Mouse (Mus musculus) left cerebral cortex, postnatal 4 days (tissue): ENCODE results near the gene Cep41. TPM values are rescaled to one million over a fixed set of nuclear protein-coding genes. Genes with fewer than 3 reads are reported as not detected.

ENCODE experiments used
- DNase-seq: peaks from one replicate; pipeline ENCODE4 v3.0.0-alpha.2; 2022
- intact Hi-C: fragments of 180-260 bp; cut with DNase I; formaldehyde crosslinking; loops from one replicate; pipeline ENCODE4 v1.15.1; 2025
- total RNA-seq, 2 experiments: library from RNA; stranded (reverse); gene quantifications; 2 replicates each; pipeline ENCODE4 v1.2.3; 2021

Gene Cep41
- total RNA-seq: 10 to 100 TPM in 1 of 2 experiments, 1 to 10 TPM in 1; 7.4 to 10.9 TPM

DNA sequence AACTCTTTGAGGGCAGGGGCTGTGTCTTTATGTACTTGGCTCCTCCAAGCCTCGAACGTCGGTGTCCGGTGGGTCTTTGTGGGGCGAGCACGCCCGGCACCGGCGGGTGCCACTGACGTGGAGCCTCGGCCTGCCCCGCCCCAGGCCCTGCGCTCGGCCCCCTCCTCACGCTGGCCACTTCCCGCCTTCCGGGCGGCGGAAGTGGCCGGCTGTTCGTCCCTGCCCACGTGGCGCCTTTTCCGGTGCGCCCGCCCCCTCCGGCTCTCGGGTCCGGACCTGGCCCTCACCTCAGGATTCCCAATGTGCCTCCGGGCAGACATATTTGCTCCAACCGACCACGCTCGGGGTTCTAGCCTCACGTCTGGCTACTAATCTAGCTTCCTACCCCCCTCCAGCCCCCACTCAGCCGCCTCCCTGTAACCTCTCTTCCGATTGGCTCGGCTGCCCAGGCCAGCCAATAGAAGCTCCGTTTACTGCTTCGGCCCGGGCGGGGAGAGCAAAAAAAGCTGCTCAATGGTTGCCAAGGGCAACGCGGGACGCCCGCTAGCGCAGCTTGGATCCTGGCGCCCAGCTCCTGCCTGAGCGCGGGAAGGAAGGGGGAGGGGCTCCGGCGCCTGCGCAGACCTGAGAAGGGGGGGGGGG is at the start of gene Cep41:
Gene Cep41 (minus strand): TSS at position 400 of the 642 bp plus-strand sequence.
- DNase-seq: peak; percentile 98
- intact Hi-C loops: no loop called here

DNA sequence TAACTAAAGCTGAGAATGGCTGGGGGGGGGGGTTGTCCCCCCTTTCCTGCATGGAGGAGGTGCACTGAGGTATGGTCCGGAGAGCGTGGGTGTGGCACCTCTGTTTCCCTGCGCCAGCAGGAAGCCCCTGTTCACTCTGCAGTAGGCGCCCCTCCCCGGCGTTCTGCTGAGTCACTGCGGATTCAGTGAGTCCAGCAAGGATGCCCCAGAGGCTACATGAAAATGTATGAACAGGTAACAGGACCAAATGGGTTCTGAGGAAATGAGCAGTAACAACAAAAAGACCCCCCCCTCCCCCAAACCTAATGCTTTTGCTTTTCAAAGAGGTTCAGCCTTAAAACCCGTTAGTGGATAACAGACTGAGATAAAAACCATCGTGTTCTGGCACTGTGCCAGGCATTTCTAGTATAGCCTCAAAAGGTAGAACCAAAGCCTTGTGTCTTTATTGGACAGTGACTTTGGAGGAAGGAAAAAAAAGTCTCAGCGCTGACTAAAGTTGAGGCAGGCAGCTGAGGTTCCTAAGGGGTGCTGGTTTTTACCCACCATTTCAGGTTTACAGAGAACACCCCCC is 45.7 kb upstream of the Cep41 start:
- DNase-seq: peak; percentile 35
- intact Hi-C loops: no loop called here

DNA sequence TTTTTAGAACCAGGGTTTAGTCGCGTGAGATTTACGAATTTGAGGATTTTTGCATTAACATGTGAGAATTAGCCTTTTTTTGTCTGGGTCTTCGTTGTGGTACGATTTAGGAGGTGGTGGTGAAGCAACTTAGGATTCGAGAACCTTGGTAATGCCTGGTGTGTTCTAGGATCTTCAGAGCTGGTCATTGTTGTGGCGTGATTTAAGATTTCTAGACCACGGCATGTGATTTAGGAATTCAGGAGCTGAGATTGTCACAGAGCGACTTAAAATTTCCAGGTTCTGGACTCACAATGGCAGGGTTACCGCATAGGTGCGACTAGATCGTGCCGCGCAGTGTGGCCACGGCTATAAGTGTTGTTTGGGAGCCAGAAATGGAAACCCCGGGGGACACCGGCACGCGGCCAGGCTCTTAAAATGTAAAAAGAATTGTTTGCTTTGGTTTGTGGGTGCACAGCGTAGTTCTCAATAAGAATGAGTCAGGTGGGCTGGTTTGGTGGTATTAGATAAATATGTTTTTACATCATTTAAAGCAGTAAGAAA is 45.0 kb upstream of the Cep41 start:
- DNase-seq: no peak
- intact Hi-C loops: no loop called here

DNA sequence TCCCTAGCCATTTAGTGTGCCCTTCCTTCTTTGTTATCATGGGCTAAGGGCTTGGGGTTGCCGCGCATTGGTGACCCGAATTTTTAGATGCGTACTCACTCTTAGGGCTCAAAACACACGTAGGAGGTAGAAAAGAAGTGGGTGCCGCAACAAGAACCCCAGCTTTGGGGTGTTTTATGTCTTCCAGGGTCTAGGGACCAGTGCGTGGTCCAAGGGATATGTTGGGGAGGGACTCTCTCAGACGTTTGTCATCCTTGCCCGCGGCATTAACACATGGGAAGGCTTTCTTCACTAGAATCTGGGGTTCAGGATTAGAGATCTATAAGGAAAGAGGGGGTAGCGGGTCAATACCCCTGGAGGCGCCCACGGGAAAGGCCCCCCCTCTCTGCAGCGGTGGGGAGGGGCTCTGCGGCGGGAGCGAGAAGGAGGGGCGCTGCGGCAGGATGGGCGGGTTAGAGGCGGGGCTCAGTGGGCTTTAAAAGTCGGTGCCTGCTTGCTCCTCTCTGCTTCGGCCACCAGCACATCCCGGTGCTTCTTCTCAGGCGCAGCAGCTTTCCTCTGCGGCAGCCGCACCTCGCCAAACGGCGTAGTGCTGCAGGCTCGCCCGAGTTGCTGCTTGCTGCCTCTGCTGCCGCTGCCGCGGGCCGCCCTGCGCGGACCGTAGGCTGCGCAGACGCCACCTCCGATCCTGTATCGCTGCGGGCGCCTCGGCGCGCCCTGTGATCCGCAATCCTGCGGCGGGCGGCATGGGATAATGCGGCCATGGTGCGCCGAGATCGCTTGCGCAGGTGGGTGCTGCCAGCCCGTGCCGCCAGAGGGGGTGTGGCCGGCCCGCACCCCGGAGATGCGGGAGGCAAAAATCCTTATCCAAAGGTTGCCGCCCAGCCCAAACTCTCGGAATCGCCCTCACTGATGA is 44.3 kb upstream of the Cep41 start:
- intact Hi-C loops: no loop called here
- peak; percentile 84 for DNase-seq

DNA sequence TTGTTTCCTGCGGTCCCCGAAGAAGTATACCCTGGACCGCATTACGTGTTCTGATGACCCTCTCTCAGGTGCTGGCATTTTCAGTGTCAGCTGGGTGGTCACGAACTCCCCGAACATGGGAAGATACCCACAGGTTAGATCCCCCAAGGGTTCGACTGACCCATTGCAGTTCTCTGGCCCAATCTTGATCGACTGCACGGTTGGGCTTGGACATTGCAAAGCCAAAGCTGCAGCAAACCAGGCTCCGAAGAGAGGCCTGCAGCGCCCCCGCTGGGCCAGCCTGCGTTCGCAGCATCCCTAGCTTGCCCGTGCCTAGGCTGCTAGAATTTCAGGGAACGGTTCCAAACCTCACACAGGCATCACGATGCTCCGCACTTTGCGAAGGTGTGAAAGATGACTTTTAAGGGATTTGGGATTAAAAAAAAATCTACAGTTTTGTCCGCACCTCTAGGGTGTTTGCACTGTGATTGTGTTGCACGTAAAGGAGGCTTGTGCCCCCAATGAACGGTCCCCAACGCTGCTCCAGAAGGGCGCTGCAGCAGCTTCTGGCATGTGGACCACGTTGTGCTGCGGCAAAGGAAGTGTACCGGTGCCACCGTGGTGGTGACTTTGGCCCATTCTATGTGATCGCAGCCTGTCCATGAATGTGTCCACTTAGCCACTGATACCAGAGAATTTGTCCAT is 43.5 kb upstream of the Cep41 start:
- intact Hi-C loops: no loop called here
- DNase-seq: peak; percentile 85

DNA sequence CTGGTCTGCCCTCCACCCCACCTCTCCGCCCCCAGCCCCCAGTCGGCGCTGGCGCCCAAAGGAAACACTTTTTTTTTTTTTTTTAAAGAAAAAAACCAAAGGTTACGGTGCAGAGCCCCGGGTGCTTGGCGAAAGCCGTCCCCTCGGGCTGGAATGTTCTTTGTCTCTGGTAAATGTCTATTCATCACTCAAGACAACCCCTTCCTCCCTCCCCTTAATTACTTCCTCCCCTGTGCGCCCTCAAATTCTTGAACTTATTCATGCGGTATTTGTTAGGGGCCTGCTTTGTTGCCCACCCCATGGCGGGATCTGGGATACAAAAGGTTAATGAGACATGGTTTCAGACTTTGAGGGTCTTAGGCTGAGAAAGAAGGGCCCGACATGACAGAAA is 42.8 kb upstream of the Cep41 start:
- DNase-seq: no peak
- intact Hi-C loops: no loop called here

DNA sequence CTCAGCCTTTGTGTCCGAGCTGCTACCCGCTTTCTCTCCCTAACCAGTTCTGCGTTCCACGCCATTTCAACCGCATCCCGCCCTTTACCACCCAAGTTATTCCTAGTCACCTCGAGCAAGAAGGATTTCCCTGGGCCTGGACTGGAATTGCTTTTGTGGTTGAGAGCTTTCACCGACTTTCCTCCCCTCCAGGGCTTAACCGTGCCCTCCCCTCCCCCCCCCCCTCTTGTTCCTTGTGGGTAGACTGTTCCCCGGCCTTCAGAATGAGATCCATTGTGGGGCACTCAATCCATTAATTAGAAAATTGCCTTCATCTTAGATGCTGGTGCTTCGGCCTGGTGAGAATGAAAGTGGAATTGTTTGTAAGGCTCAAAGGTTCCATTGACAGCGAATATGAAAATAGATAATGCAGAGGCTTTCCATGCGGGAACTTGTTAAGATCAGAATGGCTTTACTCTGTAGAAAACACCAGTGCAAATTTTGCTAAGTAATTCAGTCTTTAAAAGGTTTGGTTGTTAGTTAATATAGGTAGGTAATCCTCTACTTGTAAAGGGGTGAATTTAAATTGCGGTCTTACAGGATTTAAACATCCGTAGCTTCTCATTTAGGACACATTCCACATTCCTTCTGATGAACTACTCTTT is 42.3 kb upstream of the Cep41 start:
- no peak for DNase-seq
- intact Hi-C loops: no loop called here

DNA sequence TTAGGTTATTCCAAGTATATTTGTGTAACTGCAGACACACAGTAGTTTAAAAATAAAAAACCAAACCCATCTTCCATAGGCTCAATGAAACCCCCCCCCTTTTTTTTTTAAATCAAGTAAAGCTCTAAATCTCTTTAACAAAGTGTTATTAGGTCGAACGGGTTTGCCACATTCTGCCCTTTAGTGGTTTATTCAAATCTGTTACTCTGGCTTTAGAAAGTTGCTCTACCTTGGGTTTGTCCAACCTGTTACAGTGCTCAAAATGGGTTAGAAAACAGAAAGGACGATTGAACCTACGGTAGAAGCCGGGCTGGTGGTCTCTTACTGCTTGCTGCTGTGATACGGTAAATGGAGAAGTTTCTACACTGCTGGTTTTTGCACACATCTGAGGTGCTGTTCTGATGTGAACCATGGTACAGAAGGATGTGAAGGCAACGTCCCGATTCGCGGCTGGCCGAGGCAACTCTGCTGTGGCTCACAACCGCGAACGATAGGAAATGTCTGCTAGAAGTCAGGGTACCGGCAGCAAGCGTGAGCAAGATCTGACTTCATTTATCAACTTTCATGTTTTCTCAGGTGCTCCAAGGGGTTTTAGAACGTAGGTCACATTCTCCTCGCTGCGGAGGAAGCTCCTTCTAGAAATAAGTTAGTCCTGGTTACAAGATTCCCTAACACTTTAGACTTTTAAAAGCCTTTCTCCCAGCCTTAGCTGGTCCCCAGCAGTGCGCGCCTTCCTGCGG is 41.6 kb upstream of the Cep41 start:
- no peak for DNase-seq
- intact Hi-C loops: no loop called here

DNA sequence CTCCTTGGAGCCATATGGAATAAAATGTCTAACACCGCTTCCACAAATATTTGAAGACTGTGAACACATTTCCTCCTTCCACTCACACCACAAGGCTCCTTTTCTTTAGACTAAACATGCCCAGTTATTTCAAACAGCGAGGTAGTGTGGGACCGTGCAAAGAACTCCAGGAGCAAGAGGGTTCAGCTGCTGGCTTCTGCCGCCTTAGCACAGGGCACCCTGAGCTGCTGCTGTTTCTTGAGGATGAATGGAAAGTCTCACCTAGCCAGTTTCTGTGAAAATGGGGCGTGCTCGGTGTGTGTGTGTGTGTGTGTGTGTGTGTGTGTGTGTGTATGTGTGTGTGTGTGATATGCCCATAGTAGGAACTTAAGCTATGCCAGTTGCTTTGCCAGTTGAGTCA is 40.9 kb upstream of the Cep41 start:
- no peak for DNase-seq
- intact Hi-C loops: no loop called here

DNA sequence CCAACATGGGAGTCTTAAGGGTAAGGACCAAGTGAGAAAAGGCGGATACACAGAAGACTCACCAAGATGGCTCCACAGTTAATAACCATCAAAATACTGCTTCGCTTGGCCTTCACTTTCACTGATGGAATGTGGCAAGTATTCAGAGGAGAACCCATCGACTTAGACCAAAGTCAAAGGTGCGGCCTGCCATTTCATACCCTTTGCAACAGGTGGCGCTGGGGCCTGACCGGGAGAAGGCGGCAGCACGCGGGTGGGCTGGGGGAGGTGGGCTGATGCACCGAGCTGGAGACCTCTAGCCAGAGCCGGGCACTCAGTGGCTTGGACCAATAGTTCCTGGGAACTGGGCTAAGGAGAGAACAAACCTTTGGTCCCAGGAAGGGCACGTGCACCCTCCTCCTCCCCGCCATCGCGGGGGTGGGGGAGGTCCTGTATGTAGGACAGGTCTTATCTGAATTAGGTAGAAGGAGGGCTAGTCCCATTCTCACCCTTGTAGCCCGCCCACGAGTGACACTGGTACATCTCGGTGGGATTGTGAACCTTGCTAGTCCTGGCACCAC is 39.1 kb upstream of the Cep41 start:
- intact Hi-C loops: no loop called here

DNA sequence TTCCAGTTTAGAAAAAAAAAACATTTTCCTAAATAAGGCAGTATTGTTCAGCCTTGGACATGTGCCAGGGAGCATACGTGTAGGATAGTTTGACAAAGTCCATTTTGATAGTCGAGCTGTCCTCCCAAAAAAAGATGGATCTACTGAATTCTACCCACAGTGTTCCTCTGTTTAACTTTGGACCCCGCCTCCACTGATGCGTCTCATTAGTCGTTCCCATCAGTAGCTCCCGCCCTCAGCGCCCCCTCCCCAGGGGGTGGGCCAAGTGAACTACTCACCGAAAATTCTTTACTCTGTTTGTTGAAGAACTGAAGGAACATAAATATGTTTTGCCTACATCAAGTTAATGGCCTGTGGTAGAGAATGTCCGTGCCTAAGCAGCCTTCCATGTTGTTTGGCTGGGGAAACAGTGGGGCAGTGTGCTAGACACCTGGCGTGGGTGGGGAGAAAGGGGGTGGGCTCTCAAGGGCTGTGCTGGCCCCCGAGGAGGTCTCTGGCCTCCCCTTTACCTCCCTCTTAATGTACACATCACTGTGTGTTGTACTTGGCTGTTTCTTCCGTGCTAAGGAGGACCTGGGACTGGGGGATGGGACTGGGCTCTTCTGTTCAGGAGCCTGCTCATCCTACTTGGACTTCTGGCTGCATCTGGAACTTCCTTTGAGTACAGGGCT is 36.9 kb upstream of the Cep41 start:
- intact Hi-C loops: no loop called here
- no peak for DNase-seq

More for the DNA sequence above, 39.1 kb upstream of the Cep41 start:
- DNase-seq: no peak

DNA sequence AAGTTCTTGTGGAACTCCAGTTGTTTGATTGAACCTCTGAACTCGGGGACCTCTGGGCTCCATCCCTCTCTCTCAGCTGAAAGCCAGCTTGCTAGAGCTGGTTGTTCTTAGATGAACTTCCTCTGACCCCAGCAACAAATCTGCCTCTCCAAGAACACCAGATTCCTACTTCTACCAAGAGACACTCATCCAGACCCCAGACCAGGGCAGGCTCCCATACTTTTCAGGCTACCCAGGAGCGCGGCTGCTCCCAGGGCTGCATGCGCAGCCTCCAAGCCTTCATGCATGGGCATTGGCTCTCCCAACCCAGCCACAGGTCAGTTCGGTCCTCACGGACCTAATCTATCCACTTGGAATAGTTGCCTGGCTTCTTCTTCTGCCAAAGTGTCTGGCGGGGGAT is 29.8 kb upstream of the Cep41 start, which contains the start of gene Mest:
Gene Mest (plus strand): TSS at position 217 of the 400 bp plus-strand sequence.
- intact Hi-C loops: no loop called here
- DNase-seq: no peak

DNA sequence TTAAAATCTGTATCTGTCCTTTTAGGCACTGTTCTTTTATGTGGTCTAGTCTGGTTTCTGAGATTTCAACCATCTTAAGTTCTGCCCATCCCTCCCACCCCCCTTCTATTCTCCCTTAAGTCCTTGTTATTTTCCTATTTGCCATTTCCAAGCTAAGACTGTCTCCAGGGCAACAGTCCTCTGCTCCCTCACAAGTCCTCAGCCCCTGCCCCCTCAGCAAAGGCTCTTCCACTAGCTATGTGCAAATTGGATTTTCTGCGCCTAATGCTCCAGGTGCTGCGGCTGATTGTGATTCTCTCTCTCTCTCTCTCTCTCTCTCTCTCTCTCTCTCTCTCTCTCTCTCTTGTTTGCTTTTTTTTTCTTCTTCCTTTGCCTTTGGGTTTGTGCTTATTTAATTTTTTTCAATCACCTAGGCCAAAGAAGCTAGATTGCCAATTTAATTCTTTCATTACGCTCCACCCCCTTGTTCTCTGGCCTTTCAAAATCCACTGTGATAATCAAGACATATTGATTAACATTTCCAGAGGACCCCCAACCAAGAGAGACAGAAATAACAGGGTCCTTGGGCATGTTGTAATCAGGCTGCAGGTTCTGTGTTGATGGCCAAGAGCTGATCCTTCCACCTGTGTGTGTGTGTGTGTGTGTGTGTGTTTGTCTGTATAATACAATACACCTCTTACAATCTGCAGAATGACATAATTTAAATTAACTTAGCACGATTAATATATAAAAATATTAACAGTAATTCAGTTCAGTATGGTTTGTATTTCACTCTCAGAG is 29.0 kb upstream of the Cep41 start:
- no peak for DNase-seq
- intact Hi-C loops: no loop called here

DNA sequence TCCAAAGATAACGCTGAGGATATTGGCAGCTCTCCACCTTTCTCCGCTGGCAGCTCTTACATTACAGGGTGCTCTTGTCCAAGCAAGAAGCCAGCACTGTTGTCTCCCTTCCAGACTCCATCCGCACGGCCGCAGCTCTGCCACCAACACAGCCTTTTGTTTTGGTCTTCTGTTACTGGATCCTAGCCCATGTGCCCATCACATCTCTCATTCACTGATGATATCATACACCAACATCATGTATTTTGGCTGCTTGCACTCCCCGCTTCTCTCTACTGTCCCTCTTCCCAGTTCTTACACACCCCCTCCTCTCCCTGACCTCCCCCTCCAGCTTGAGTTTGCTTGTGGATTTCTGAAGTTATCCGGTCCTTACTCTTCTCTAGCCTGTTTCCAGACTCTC is 23.2 kb upstream of the Cep41 start:
- intact Hi-C loops: no loop called here
- no peak for DNase-seq

DNA sequence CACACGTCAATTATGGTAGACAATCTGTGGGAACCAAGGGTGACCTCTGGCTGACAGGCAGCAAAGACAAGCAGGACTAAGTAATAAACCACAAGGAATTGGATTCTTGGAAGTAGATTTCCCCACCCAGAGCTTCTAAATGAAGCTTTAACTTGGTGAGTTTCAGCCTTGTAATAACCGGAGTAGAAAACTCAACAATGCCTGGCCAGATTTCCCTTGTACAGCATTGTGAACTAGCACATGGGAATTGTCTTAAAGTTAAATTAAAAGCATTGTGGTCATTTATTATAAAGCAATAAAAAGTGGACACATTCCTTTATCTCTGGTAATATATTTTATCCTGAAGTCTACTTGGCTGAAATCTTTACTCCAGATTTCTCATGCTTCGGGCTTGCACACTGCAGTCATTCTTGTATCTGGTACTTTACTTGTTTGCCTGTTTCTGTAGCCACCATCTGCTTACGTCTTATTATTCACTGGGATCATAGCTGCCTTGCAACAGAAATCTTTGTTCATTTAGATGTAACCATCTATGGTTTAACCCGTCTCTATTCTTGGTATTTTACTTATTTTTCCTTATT is 21.4 kb upstream of the Cep41 start:
- intact Hi-C loops: no loop called here

DNA sequence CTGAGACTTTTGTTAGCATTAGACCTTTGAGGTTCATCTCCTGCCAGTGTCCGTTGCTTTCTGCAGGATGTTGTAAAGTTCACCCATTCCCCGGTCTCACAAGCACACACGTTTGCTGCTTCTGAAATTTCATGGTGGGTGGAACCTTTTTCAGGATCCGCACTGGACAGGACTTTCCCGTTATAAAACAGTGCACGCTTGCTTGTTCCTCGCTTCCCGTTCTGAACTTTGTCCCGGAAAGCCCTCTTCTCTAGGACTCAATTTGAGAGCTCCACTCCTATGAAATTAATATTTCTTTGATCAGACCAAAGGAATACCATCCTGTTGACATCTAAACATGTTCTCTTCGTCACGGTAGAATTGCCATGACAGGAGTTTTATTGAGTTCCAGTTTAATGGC is 20.3 kb upstream of the Cep41 start:
- no peak for DNase-seq
- intact Hi-C loops: no loop called here

More for the DNA sequence above, 21.4 kb upstream of the Cep41 start:
- DNase-seq: no peak

DNA sequence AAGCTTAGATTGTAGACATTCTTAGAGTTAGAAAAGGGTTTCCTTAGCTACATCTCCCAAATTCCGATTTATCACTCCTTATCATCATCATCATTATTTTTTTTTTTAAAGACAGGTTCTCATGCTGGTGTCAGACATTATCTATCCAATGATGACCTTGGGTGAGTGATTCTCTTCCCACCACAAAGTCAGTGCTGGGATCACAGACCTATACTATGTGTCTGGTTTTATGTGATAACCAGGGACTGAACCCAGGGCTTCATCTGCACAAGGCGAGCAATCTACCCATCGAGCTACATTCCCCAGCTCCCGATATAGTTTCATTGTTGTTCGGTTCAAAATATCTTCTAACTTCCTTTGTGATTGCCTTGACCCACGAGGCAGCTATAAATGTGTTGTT is 19.9 kb upstream of the Cep41 start:
- intact Hi-C loops: no loop called here
- no peak for DNase-seq

DNA sequence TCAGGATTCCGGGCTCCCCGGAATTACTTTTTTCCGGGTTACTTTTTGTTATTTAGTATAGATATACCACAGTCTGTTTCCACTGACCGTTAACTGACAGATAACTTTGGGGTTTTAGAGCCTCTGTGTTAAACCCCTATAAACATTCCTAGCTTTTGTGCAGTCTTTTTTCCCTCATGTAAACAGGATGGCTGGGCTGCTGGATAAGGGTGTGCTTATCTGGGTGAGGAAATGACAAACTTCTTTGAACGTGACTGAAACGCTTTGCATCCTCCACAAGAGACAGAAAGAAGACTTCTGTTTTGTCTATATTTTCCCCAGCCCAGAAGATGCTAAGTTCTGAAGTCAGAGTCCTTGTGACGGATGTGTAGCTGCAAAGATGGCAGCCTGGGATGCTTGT is 18.9 kb upstream of the Cep41 start:
- intact Hi-C loops: no loop called here
- no peak for DNase-seq
